Mouse (Mus musculus) MEL (cell line): ENCODE measurements around the gene Trit1. TPM values are rescaled to one million over a fixed set of nuclear protein-coding genes. Genes with fewer than 3 reads are reported as not detected.

ENCODE experiments used
- DNase-seq: peaks from one replicate; pipeline ENCODE4 v3.0.0; 2011; ENCODE audit warnings: low read depth, low spot score
- H3K27ac ChIP-seq: 2 replicates; pipeline ENCODE4 v1.5.1; 2012; ENCODE audit warnings: low read depth, mild to moderate bottlenecking, control low read depth, low read length, moderate library complexity; ENCODE audit not compliant: control insufficient read depth
- H3K27me3 ChIP-seq, 2 experiments: fragments of 150-350 bp in 1 of 2; sonication (generic) in 1 of 2; 2 replicates each; pipeline ENCODE4 v1.6.1; 2012; ENCODE audit warnings: low read length in 2 of 2, mild to moderate bottlenecking in 2 of 2, improper control_type of control experiment in 1 of 2, moderate library complexity in 1 of 2; ENCODE audit not compliant: insufficient read depth in 2 of 2, control insufficient read depth in 1 of 2
- H3K36me3 ChIP-seq, 2 experiments: 2 replicates each; pipeline ENCODE4 v1.6.1; 2012 to 2014; ENCODE audit warnings: low read length in 2 of 2, improper control_type of control experiment in 1 of 2, inconsistent platforms in 1 of 2, mild to moderate bottlenecking in 1 of 2; ENCODE audit not compliant: insufficient read depth in 2 of 2, control insufficient read depth in 1 of 2
- H3K4me1 ChIP-seq, 2 experiments: fragments of 150-350 bp in 1 of 2; sonication (generic) in 1 of 2; 2 replicates each; pipeline ENCODE4 v1.6.1; 2012; ENCODE audit warnings: low read length in 2 of 2, improper control_type of control experiment in 1 of 2, mild to moderate bottlenecking in 1 of 2; ENCODE audit not compliant: insufficient read depth in 2 of 2, control insufficient read depth in 1 of 2
- H3K4me3 ChIP-seq, 2 experiments: fragments of 150-350 bp in 1 of 2; sonication (generic) in 1 of 2; 2 replicates each; pipeline ENCODE4 v1.5.1; 2012; ENCODE audit warnings: low read depth in 2 of 2, low read length in 2 of 2, mild to moderate bottlenecking in 2 of 2, moderate library complexity in 2 of 2, control low read depth in 1 of 2, improper control_type of control experiment in 1 of 2; ENCODE audit not compliant: control insufficient read depth in 1 of 2, insufficient read depth in 1 of 2
- H3K79me2 ChIP-seq: 2 replicates; pipeline ENCODE4 v1.6.1; 2012; ENCODE audit warnings: mild to moderate bottlenecking, low read length, moderate library complexity; ENCODE audit not compliant: control insufficient read depth, poor library complexity, insufficient read depth
- H3K9ac ChIP-seq: 2 replicates; pipeline ENCODE4 v1.6.1; 2012; ENCODE audit warnings: low read depth, mild to moderate bottlenecking, control low read depth, low read length, moderate library complexity; ENCODE audit not compliant: control insufficient read depth, poor library complexity, severe bottlenecking
- H3K9me3 ChIP-seq: fragments of 150-350 bp; sonication (generic); replicated peaks from 2 replicates; pipeline ENCODE4 v1.6.1; 2012; ENCODE audit warnings: mild to moderate bottlenecking, low read length, improper control_type of control experiment, moderate library complexity; ENCODE audit not compliant: insufficient read depth
- BHLHE40 ChIP-seq: IDR thresholded peaks from 2 replicates; pipeline ENCODE4 v1.6.1; 2012; ENCODE audit warnings: low read depth, mild to moderate bottlenecking, inconsistent platforms, low read length, improper control_type of control experiment, borderline replicate concordance
- CHD2 ChIP-seq: IDR thresholded peaks from 2 replicates; pipeline ENCODE4 v1.6.1; 2011; ENCODE audit warnings: low read length, improper control_type of control experiment
- E2F4 ChIP-seq: IDR thresholded peaks from 2 replicates; pipeline ENCODE4 v1.6.1; 2011; ENCODE audit warnings: low read depth, low read length, improper control_type of control experiment, borderline replicate concordance
- ETS1 ChIP-seq: IDR thresholded peaks from 2 replicates; pipeline ENCODE4 v1.6.1; 2012; ENCODE audit warnings: low read depth, mild to moderate bottlenecking, inconsistent platforms, low read length, improper control_type of control experiment, moderate library complexity
- GABPA ChIP-seq: IDR thresholded peaks from 2 replicates; pipeline ENCODE4 v1.6.1; 2012; ENCODE audit warnings: low read depth, mild to moderate bottlenecking, inconsistent platforms, low read length, improper control_type of control experiment, moderate library complexity
- GATA1 ChIP-seq: IDR thresholded peaks from 2 replicates; pipeline ENCODE4 v1.6.1; 2011; ENCODE audit warnings: low read depth, low read length, improper control_type of control experiment
- MAFK ChIP-seq: IDR thresholded peaks from 2 replicates; pipeline ENCODE4 v1.6.1; 2011; ENCODE audit warnings: low read depth, mild to moderate bottlenecking, low read length, improper control_type of control experiment, borderline replicate concordance
- MAX ChIP-seq: IDR thresholded peaks from 2 replicates; pipeline ENCODE4 v1.6.1; 2011; ENCODE audit warnings: low read length, improper control_type of control experiment
- MAZ ChIP-seq: IDR thresholded peaks from 2 replicates; pipeline ENCODE4 v1.6.1; 2012; ENCODE audit warnings: low read depth, mild to moderate bottlenecking, inconsistent platforms, low read length, improper control_type of control experiment
- MEF2A ChIP-seq: IDR thresholded peaks from 2 replicates; pipeline ENCODE4 v1.6.1; 2014; ENCODE audit warnings: low read depth, mild to moderate bottlenecking, inconsistent platforms, low read length, improper control_type of control experiment; ENCODE audit not compliant: poor library complexity, insufficient replicate concordance, severe bottlenecking; ENCODE audit errors: extremely low read depth
- MXI1 ChIP-seq: IDR thresholded peaks from 2 replicates; pipeline ENCODE4 v1.6.1; 2011; ENCODE audit warnings: mild to moderate bottlenecking, low read depth, low read length, improper control_type of control experiment
- MYB ChIP-seq: IDR thresholded peaks from 2 replicates; pipeline ENCODE4 v1.6.1; 2011; ENCODE audit warnings: mild to moderate bottlenecking, low read depth, low read length, improper control_type of control experiment
- MYC ChIP-seq: IDR thresholded peaks from 2 replicates; pipeline ENCODE4 v1.6.1; 2011; ENCODE audit warnings: low read depth, mild to moderate bottlenecking, low read length, improper control_type of control experiment, moderate library complexity
- NELFE ChIP-seq: IDR thresholded peaks from 2 replicates; pipeline ENCODE4 v1.6.1; 2011; ENCODE audit warnings: low read depth, low read length, improper control_type of control experiment
- POLR2A ChIP-seq, 2 experiments: IDR thresholded peaks; 2 replicates each; pipeline ENCODE4 v1.6.1; 2011 to 2012; ENCODE audit warnings: low read length in 2 of 2, mild to moderate bottlenecking in 2 of 2, control low read depth in 1 of 2, improper control_type of control experiment in 1 of 2, low read depth in 1 of 2, moderate library complexity in 1 of 2; ENCODE audit not compliant: control insufficient read depth in 1 of 2, insufficient read depth in 1 of 2, poor library complexity in 1 of 2
- RAD21 ChIP-seq: IDR thresholded peaks from 2 replicates; pipeline ENCODE4 v1.6.1; 2011; ENCODE audit warnings: mild to moderate bottlenecking, low read depth, low read length, improper control_type of control experiment
- TAL1 ChIP-seq: IDR thresholded peaks from 2 replicates; pipeline ENCODE4 v1.6.1; 2012; ENCODE audit warnings: mild to moderate bottlenecking, inconsistent platforms, low read length, moderate library complexity, mixed read lengths
- TBP ChIP-seq: IDR thresholded peaks from 2 replicates; pipeline ENCODE4 v1.8.0; 2011; ENCODE audit warnings: low read depth, low read length, improper control_type of control experiment
- USF2 ChIP-seq, 2 experiments: IDR thresholded peaks; 2 replicates each; pipeline ENCODE4 v1.6.1; 2011 to 2012; ENCODE audit warnings: improper control_type of control experiment in 2 of 2, low read length in 2 of 2, borderline replicate concordance in 1 of 2, inconsistent platforms in 1 of 2, low read depth in 1 of 2, mild to moderate bottlenecking in 1 of 2; ENCODE audit not compliant: insufficient read depth in 1 of 2
- polyA plus RNA-seq, 2 experiments: library from polyadenylated mRNA; stranded (reverse) in 1 of 2; unstranded in 1 of 2; fragments of >175 nt in 1 of 2; fragments of >200 nt in 1 of 2; gene quantifications; 2 replicates each; pipeline versions ENCODE4 v1.2.1 to v1.2.4; 2012; ENCODE audit warnings: low replicate concordance in 2 of 2, low read depth in 1 of 2; ENCODE audit not compliant: insufficient read length in 2 of 2, insufficient read depth in 1 of 2, missing spikeins in 1 of 2
- total RNA-seq: library from RNA; depleted of rRNA; stranded (reverse); fragments of 300-350 nt; gene quantifications from 2 replicates; pipeline ENCODE4 v1.2.3, GENCODE M21; 2012

Gene Trit1
- total and polyA plus RNA-seq, 3 experiments = 17.9 to 19.6 TPM; not detected in 1

DNA sequence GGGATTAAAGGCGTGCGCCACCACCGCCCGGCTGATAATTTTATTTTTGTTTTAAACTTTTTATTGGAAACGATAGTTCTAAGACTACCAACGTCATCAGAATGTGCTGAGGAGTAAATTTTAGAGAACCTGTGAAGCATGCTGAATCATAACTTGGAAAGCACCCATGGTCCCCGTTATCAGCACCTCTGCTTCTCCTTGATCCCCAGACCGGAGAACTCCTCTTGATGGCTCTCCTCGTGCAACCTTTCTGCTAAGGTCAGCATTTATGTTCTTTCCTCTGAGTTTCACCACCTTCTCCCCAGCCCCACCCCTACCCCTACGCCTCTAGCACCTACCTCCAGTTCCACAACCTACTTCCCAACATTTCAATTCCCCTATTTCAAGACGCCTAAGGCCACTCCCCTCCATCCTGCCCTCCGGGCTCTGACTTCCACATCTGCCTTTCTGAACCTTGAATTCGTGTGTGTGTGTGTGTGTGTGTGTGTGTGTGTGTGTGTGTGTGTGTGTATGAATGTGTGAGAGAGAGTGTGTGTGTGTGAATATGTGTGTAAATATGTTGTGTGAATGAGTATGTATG lies 67.0 kb downstream of the Trit1 start:
- Histone ChIP-seq H3K36me3 (peaks cover 0 to 1% of the 10 kb centered on the region in 2 experiments; a peak in 1 of 4 replicates), H3K27ac (no peak overlapping the region), H3K4me3 (peak overlapping the region; percentile 14 to 55; a peak in 3 of 4 replicates), H3K9me3 (no peaks in the 10 kb centered on the region), H3K79me2 (no peaks in the 10 kb centered on the region), H3K9ac (peak overlapping the region; percentile 52), H3K4me1 (peaks cover 0 to 12% of the 10 kb centered on the region in 2 experiments; a peak in 3 of 4 replicates), H3K27me3 (no peaks in the 10 kb centered on the region)
- peak; percentile 75 for DNase-seq
- TF ChIP-seq GATA1 (peak; percentile 52; the same call in 1 of the 2 replicates), MEF2A (no peak), POLR2A (IDR thresholded peaks at IDR 0.05; ENCODE audit: control insufficient read depth in 1 of 2, insufficient read depth in 1 of 2, low read depth in 1 of 2, low read length in 2 of 2, poor library complexity in 1 of 2) (no peak), TAL1 (no peak), MAZ (no peak), MAFK (peak; percentile 53; the same call in 1 of the 2 replicates), E2F4 (no peak), MYB (no peak), CHD2 (no peak), USF2 (IDR thresholded peaks at IDR 0.05; ENCODE audit: borderline replicate concordance in 1 of 2, insufficient read depth in 1 of 2, low read depth in 1 of 2, low read length in 2 of 2) (no peak), MAX (peak; percentile 18; the same call in 1 of the 2 replicates), NELFE (no peak), ETS1 (peak; percentile 68), BHLHE40 (no peak), RAD21 (no peak), MYC (peak; percentile 44; the same call in 1 of the 2 replicates), TBP (peak; percentile 60; the same call in 1 of the 2 replicates), MXI1 (peak; percentile 47; the same call in 1 of the 2 replicates), GABPA (no peak)

DNA sequence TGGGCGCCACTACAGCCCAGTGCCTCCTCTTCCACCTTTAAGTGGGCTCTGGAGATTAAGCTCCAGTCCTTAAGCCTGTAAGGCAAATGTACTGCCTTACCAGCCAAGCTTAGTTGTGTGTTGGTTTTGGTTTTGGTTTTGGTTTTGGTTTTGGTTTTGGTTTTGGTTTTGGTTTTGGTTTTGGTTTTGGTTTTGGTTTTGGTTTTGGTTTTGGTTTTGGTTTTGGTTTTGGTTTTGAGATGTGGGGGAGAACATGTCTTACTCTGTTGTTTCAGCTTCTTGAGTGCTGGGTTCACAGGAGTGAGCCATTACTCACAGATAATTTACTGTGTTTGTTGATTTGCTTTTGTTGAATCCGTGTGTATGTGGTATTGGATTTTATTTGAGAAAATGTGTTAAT lies 68.9 kb downstream of the Trit1 start:
- Histone ChIP-seq H3K4me1 (peaks cover 0 to 5% of the 10 kb centered on the region in 2 experiments; a peak in 1 of 4 replicates), H3K27ac (no peak overlapping the region), H3K36me3 (no peaks in the 10 kb centered on the region), H3K9me3 (no peaks in the 10 kb centered on the region), H3K9ac (no peak overlapping the region), H3K79me2 (no peaks in the 10 kb centered on the region), H3K27me3 (peaks cover 0 to 4% of the 10 kb centered on the region in 2 experiments; a peak in 1 of 4 replicates), H3K4me3 (no peak overlapping the region)
- no peak for DNase-seq
- no peak for TF ChIP-seq MYB
- TF ChIP-seq ETS1 = peak; percentile 68
